Mouse (Mus musculus) lung, postnatal 0 days (tissue): ENCODE data around the gene Prlh. TPM values are rescaled to one million over a fixed set of nuclear protein-coding genes. Genes with fewer than 3 reads are reported as not detected.

Experiments used
- ATAC-seq: fragments of 200-750 bp; cut with Nextera tagmentation; 2 replicates; pipeline ENCODE4 v1.8.0; 2017; ENCODE audit warnings: moderate library complexity
- DNase-seq: peaks from one replicate; pipeline ENCODE4 v3.0.0-alpha.2; 2016; ENCODE audit warnings: low spot score
- H3K27ac ChIP-seq: fragments of 300-500 bp; sonication (generic); 2 replicates; pipeline ENCODE4 v1.5.1; 2014; ENCODE audit warnings: antibody characterized with exemption, mild to moderate bottlenecking, low read length, mixed read lengths
- H3K27me3 ChIP-seq: fragments of 300-500 bp; sonication (generic); replicated peaks from 2 replicates; pipeline ENCODE4 v1.6.1; 2014; ENCODE audit warnings: low read length, mixed read lengths; ENCODE audit not compliant: insufficient read depth
- H3K36me3 ChIP-seq: fragments of 300-500 bp; sonication (generic); 2 replicates; pipeline ENCODE4 v1.6.1; 2014; ENCODE audit warnings: low read length, mixed read lengths; ENCODE audit not compliant: insufficient read depth
- H3K4me1 ChIP-seq: fragments of 300-500 bp; sonication (generic); 2 replicates; pipeline ENCODE4 v1.6.1; 2014; ENCODE audit warnings: antibody characterized with exemption, low read depth, low read length, mixed read lengths; ENCODE audit not compliant: insufficient read depth
- H3K4me2 ChIP-seq: fragments of 300-500 bp; sonication (generic); replicated peaks from 2 replicates; pipeline ENCODE4 v1.6.1; 2014; ENCODE audit warnings: low read depth, mild to moderate bottlenecking, low read length, moderate library complexity, mixed read lengths
- H3K4me3 ChIP-seq: fragments of 300-500 bp; sonication (generic); 2 replicates; pipeline ENCODE4 v1.5.1; 2014; ENCODE audit warnings: low read depth, low read length
- H3K9ac ChIP-seq: fragments of 300-500 bp; sonication (generic); replicated peaks from 2 replicates; pipeline ENCODE4 v1.6.1; 2014; ENCODE audit warnings: low read depth, mild to moderate bottlenecking
- H3K9me3 ChIP-seq: fragments of 300-500 bp; sonication (generic); 2 replicates; pipeline ENCODE4 v1.6.1; 2016; ENCODE audit warnings: low read length, mixed read lengths
- CTCF ChIP-seq: IDR thresholded peaks from 2 replicates; pipeline ENCODE4 v1.5.1; 2016; ENCODE audit warnings: antibody characterized with exemption, mild to moderate bottlenecking
- EP300 ChIP-seq: IDR thresholded peaks from 2 replicates; pipeline ENCODE4 v1.6.1; 2016; ENCODE audit warnings: antibody characterized with exemption, mild to moderate bottlenecking, control low read depth
- WGBS: fragments of 180-500 bp; shearing (Covaris S2); extraction: QIAGEN DNeasy Blood & Tissue Kit; methylation state at CpG from one replicate; pipeline ENCODE4 v1.1.7; 2014; 5-methylcytosine and 5-hydroxymethylcytosine counted together
- polyA plus RNA-seq: library from polyadenylated mRNA; unstranded; fragments of >200 nt; fragmentation: Nextera tagmentation; extraction: Ambion mirVana; gene quantifications from 2 replicates; pipeline ENCODE4 v1.2.1, GENCODE M21; 2015

Prlh gene
- polyA plus RNA-seq, 1 experiment from 2014 or later = not detected

- WGBS = 69% methylated on average over 10 of the region's 10 CpGs
- no peak for DNase-seq
- Histone ChIP-seq H3K27ac (no peak overlapping the region), H3K4me1 (no peaks in the 10 kb centered on the region), H3K9me3 (no peaks in the 10 kb centered on the region), H3K4me3 (no peak overlapping the region), H3K4me2 (no peak overlapping the region), H3K9ac (no peak overlapping the region), H3K27me3 (no peaks in the 10 kb centered on the region), H3K36me3 (no peaks in the 10 kb centered on the region)
- no peak for ATAC-seq
- TF ChIP-seq CTCF (no peak), EP300 (no peak)
These were observed 7.7 kb upstream of the Prlh start for GRCm38 (mm10) chr1:90945171-90945570.

- ATAC-seq (no peak), DNase-seq (no peak)
- Histone ChIP-seq H3K9me3 (no peaks in the 10 kb centered on the region), H3K4me1 (no peaks in the 10 kb centered on the region), H3K4me3 (no peak overlapping the region), H3K4me2 (no peak overlapping the region), H3K27ac (no peak overlapping the region), H3K27me3 (no peaks in the 10 kb centered on the region), H3K9ac (no peak overlapping the region), H3K36me3 (no peaks in the 10 kb centered on the region)
- TF ChIP-seq CTCF = no peak
- TF ChIP-seq EP300 = no peak
- 59% methylated on average over 2 of the region's 2 CpGs for WGBS
These were observed 5.7 kb upstream of the Prlh start for GRCm38 (mm10) chr1:90947252-90947651.

GRCm38 (mm10) chr1:90949309-90949708 lies 3.6 kb upstream of the Prlh start:
- no peaks in the 10 kb centered on the region for H3K27me3 ChIP-seq
- no peak for ATAC-seq
- no peak overlapping the region for H3K4me2 ChIP-seq

GRCm38 (mm10) chr1:90951670-90952069 lies 1.2 kb upstream of the Prlh start:
- TF ChIP-seq EP300 (no peak), CTCF (no peak)
- Histone ChIP-seq H3K9ac (no peak overlapping the region), H3K27me3 (no peaks in the 10 kb centered on the region), H3K27ac (peak overlapping the region; percentile 1; the same call in 1 of the 2 replicates), H3K36me3 (no peaks in the 10 kb centered on the region), H3K9me3 (no peaks in the 10 kb centered on the region), H3K4me1 (peaks cover 4% of the 10 kb centered on the region; the same call in 1 of the 2 replicates), H3K4me3 (no peak overlapping the region), H3K4me2 (no peak overlapping the region)
- WGBS = 53% methylated on average over 7 of the region's 7 CpGs
- peak; percentile 49 for DNase-seq
- peak; percentile 60 for ATAC-seq

More at GRCm38 (mm10) chr1:90949309-90949708, 3.6 kb upstream of the Prlh start:
- H3K9ac ChIP-seq = no peak overlapping the region
- no peaks in the 10 kb centered on the region for H3K9me3 ChIP-seq
- no peak for DNase-seq
- H3K4me1 ChIP-seq = peaks cover 4% of the 10 kb centered on the region; the same call in 1 of the 2 replicates
- TF ChIP-seq EP300 (no peak), CTCF (no peak)
- no peak overlapping the region for H3K27ac ChIP-seq
- 39% methylated on average over 9 of the region's 9 CpGs for WGBS
- H3K36me3 ChIP-seq = no peaks in the 10 kb centered on the region
- H3K4me3 ChIP-seq = no peak overlapping the region

- DNase-seq = peak; percentile 65
- peak; percentile 27; the same call in 1 of the 2 replicates for ATAC-seq
- no peaks in the 10 kb centered on the region for H3K36me3 ChIP-seq
- H3K9me3 ChIP-seq = no peaks in the 10 kb centered on the region
- no peak overlapping the region for H3K27ac ChIP-seq
- no peak overlapping the region for H3K4me2 ChIP-seq
- TF ChIP-seq EP300 (no peak), CTCF (no peak)
- H3K4me1 ChIP-seq = peaks cover 4% of the 10 kb centered on the region; the same call in 1 of the 2 replicates
- H3K4me3 ChIP-seq = no peak overlapping the region
- 49% methylated on average over 11 of the region's 11 CpGs for WGBS
- no peak overlapping the region for H3K9ac ChIP-seq
- no peaks in the 10 kb centered on the region for H3K27me3 ChIP-seq
These were observed 780 bp downstream of the Prlh start for GRCm38 (mm10) chr1:90953688-90954087.

GRCm38 (mm10) chr1:90956245-90957096 lies 3.6 kb downstream of the Prlh start:
- peaks cover 4% of the 10 kb centered on the region; the same call in 1 of the 2 replicates for H3K4me1 ChIP-seq
- H3K9me3 ChIP-seq = no peaks in the 10 kb centered on the region
- TF ChIP-seq CTCF (peak; percentile 91), EP300 (no peak)
- H3K36me3 ChIP-seq = no peaks in the 10 kb centered on the region
- H3K4me3 ChIP-seq = no peak overlapping the region
- no peak overlapping the region for H3K4me2 ChIP-seq
- DNase-seq (peak; percentile 88), ATAC-seq (peak; percentile 73)
- 33% methylated on average over 7 of the region's 7 CpGs for WGBS
- no peak overlapping the region for H3K9ac ChIP-seq
- H3K27me3 ChIP-seq = no peaks in the 10 kb centered on the region
- no peak overlapping the region for H3K27ac ChIP-seq
